Mouse (Mus musculus) stomach, embryonic 14.5 days (tissue): ENCODE results near the gene Gm20388. TPM values are rescaled to one million over a fixed set of nuclear protein-coding genes. Genes with fewer than 3 reads are reported as not detected.

Experiments
- ATAC-seq: fragments of 200-750 bp; cut with Nextera tagmentation; 2 replicates; pipeline ENCODE4 v1.8.0; 2017; ENCODE audit warnings: low read depth, moderate TSS enrichment; ENCODE audit not compliant: insufficient number of reproducible peaks, insufficient read depth, low FRiP score
- H3K27ac ChIP-seq: fragments of 300-500 bp; sonication (generic); 2 replicates; pipeline ENCODE4 v1.5.1; 2014; ENCODE audit warnings: mild to moderate bottlenecking, low read length, moderate library complexity, mixed read lengths
- H3K27me3 ChIP-seq: fragments of 300-500 bp; sonication (generic); 2 replicates; pipeline ENCODE4 v1.6.1; 2014; ENCODE audit warnings: low read length, control low read depth, mixed read lengths; ENCODE audit not compliant: control insufficient read depth, insufficient read depth
- H3K36me3 ChIP-seq: fragments of 300-500 bp; sonication (generic); 2 replicates; pipeline ENCODE4 v1.6.1; 2014; ENCODE audit warnings: mild to moderate bottlenecking, control low read depth, low read length, moderate library complexity, mixed read lengths; ENCODE audit not compliant: control insufficient read depth, insufficient read depth
- H3K4me1 ChIP-seq: fragments of 300-500 bp; sonication (generic); 2 replicates; pipeline ENCODE4 v1.6.1; 2014; ENCODE audit warnings: low read length, control low read depth, mixed read lengths; ENCODE audit not compliant: control insufficient read depth, insufficient read depth
- H3K4me2 ChIP-seq: fragments of 300-500 bp; sonication (generic); replicated peaks from 2 replicates; pipeline ENCODE4 v1.6.1; 2014; ENCODE audit warnings: low read depth, low read length, control low read depth
- H3K4me3 ChIP-seq: fragments of 300-500 bp; sonication (generic); 2 replicates; pipeline ENCODE4 v1.5.1; 2014; ENCODE audit warnings: low read depth, low read length, control low read depth
- H3K9ac ChIP-seq: fragments of 300-500 bp; sonication (generic); replicated peaks from 2 replicates; pipeline ENCODE4 v1.6.1; 2014; ENCODE audit warnings: low read depth, mild to moderate bottlenecking, control low read depth, low read length, moderate library complexity, mixed read lengths
- H3K9me3 ChIP-seq: fragments of 300-500 bp; sonication (generic); 2 replicates; pipeline ENCODE4 v1.6.1; 2016; ENCODE audit warnings: low read depth, low read length, control low read depth; ENCODE audit not compliant: control insufficient read depth
- WGBS: fragments of 180-500 bp; shearing (Covaris S2); extraction: QIAGEN DNeasy Blood & Tissue Kit; methylation state at CpG from one replicate; pipeline ENCODE4 v1.1.7; 2014; 5-methylcytosine and 5-hydroxymethylcytosine counted together
- polyA plus RNA-seq: library from polyadenylated mRNA; unstranded; fragments of >200 nt; fragmentation: Nextera tagmentation; extraction: Ambion mirVana; gene quantifications from 2 replicates; pipeline ENCODE4 v1.2.1, GENCODE M21; 2014

The Gm20388 gene
- polyA plus RNA-seq, 1 experiment from 2014 or later, result 11.4 TPM

GRCm38 (mm10) chr8:120433734-120434133, 523.1 kb downstream of the Gm20388 start:
- H3K4me3 ChIP-seq, result no peak overlapping the region
- H3K36me3 ChIP-seq, result no peaks in the 10 kb centered on the region
- no peak for ATAC-seq
- no peak overlapping the region for H3K9ac ChIP-seq
- H3K27ac ChIP-seq, result no peak overlapping the region
- peaks cover 15% of the 10 kb centered on the region for H3K4me1 ChIP-seq
- no peak overlapping the region for H3K4me2 ChIP-seq
- peaks cover 5% of the 10 kb centered on the region; the same call in 1 of the 2 replicates for H3K9me3 ChIP-seq
- no peaks in the 10 kb centered on the region for H3K27me3 ChIP-seq
- 94% methylated on average over 1 of the region's 1 CpGs for WGBS

- Histone ChIP-seq H3K4me3 (no peak overlapping the region), H3K9me3 (peaks cover 5% of the 10 kb centered on the region; the same call in 1 of the 2 replicates), H3K4me1 (peaks cover 21% of the 10 kb centered on the region), H3K4me2 (no peak overlapping the region), H3K9ac (no peak overlapping the region), H3K27me3 (no peaks in the 10 kb centered on the region), H3K27ac (no peak overlapping the region), H3K36me3 (no peaks in the 10 kb centered on the region)
- ATAC-seq, result no peak
- 93% methylated on average over 15 of the region's 15 CpGs for WGBS
These were observed 525.1 kb downstream of the Gm20388 start for GRCm38 (mm10) chr8:120435781-120436180.

DNA sequence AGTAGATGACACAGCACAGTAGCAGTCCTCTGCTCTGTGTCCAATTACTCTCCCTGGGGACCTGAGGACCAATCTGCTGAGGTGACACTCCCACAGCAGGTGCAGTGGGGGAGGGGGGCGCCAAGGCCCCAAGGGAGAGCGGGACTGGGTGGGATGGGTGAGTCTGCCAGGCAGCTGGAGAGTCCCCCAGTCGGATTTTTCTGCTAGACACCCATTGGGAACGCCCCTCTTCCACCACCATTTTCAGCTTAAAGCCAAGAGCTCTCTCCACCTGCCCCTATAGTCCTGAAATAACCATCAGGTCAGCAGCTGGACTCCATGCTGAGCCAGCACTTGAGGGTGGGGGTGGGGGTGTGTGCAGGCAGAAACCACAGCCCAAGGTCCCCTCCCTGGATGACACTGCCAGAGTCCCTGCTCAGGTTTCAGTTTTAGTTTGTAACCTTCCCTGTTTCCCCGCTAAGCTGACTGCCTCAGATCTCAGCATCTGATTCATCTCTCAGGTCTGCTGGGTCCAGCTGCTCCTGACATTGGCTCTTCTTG, 525.9 kb downstream of the Gm20388 start:
- Histone ChIP-seq H3K9ac (no peak overlapping the region), H3K9me3 (peaks cover 5% of the 10 kb centered on the region; the same call in 1 of the 2 replicates), H3K27ac (no peak overlapping the region), H3K4me3 (no peak overlapping the region), H3K4me2 (no peak overlapping the region), H3K36me3 (no peaks in the 10 kb centered on the region), H3K27me3 (no peaks in the 10 kb centered on the region), H3K4me1 (peaks cover 24% of the 10 kb centered on the region)
- WGBS, result 57% methylated on average over 5 of the region's 5 CpGs
- ATAC-seq, result no peak

- Histone ChIP-seq H3K36me3 (no peaks in the 10 kb centered on the region), H3K27ac (no peak overlapping the region; the same call in 1 of the 2 replicates), H3K4me1 (peaks cover 31% of the 10 kb centered on the region), H3K4me2 (no peak overlapping the region), H3K4me3 (no peak overlapping the region), H3K9ac (no peak overlapping the region), H3K27me3 (no peaks in the 10 kb centered on the region), H3K9me3 (peaks cover 5% of the 10 kb centered on the region; the same call in 1 of the 2 replicates)
- WGBS, result 85% methylated on average over 1 of the region's 1 CpGs
- no peak for ATAC-seq
These were observed 526.6 kb downstream of the Gm20388 start for GRCm38 (mm10) chr8:120437207-120437606.

GRCm38 (mm10) chr8:120437666-120438395, 527.2 kb downstream of the Gm20388 start:
- no peak overlapping the region for H3K4me3 ChIP-seq
- H3K9ac ChIP-seq, result no peak overlapping the region
- H3K27me3 ChIP-seq, result no peaks in the 10 kb centered on the region
- 71% methylated on average over 21 of the region's 21 CpGs for WGBS
- H3K4me1 ChIP-seq, result peaks cover 36% of the 10 kb centered on the region
- ATAC-seq, result no peak
- H3K9me3 ChIP-seq, result peaks cover 5% of the 10 kb centered on the region; the same call in 1 of the 2 replicates
- no peak overlapping the region; the same call in 1 of the 2 replicates for H3K27ac ChIP-seq
- no peaks in the 10 kb centered on the region for H3K36me3 ChIP-seq
- no peak overlapping the region for H3K4me2 ChIP-seq

DNA sequence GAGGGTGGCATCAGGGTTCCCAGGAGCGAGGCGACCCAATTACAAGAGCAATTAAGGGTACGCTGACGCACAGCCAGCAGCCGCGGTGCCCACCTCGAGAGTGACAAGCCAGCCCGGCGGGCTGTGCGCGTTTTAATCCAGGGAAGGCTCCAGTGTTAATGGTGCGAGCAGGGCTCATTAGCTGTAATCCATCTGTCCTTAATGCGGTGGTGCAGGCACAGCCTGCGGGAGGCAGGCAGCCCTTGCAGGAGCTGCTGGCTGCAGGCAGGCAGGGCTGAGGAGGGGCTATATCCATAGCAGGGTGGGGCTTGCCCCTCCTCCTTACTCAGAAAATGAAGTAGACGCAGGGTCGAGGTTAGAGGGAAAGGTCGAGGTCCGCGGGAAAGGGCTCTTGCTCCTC, 528.7 kb downstream of the Gm20388 start:
- Histone ChIP-seq H3K27me3 (no peaks in the 10 kb centered on the region), H3K9ac (no peak overlapping the region), H3K4me3 (no peak overlapping the region), H3K4me1 (peaks cover 38% of the 10 kb centered on the region), H3K27ac (no peak overlapping the region), H3K9me3 (no peaks in the 10 kb centered on the region), H3K4me2 (no peak overlapping the region), H3K36me3 (no peaks in the 10 kb centered on the region)
- WGBS, result 15% methylated on average over 19 of the region's 19 CpGs
- no peak for ATAC-seq

DNA sequence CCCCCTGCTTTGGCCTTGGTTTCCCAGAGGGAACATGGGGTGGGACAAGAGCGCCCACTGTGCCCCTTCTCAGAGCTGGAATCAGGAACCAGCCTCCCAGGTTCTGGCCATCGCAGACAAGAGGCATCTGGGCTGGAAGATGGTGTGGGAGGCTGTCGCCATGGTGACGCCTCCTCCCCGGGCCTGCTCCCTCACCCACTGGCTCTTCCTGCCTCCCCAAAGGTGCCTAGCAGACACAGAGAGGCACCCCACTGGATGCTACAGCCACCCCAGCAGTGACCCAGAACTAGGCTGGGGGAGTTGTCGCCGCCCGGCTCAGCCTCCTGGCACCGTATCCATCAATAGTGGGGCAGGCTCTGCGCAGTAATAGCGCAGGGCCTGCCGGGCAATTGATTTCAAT, 530.1 kb downstream of the Gm20388 start:
- Histone ChIP-seq H3K9ac (no peak overlapping the region), H3K4me2 (no peak overlapping the region), H3K9me3 (no peaks in the 10 kb centered on the region), H3K4me1 (peaks cover 44% of the 10 kb centered on the region), H3K27ac (no peak overlapping the region), H3K4me3 (no peak overlapping the region), H3K27me3 (no peaks in the 10 kb centered on the region), H3K36me3 (no peaks in the 10 kb centered on the region)
- 80% methylated on average over 12 of the region's 12 CpGs for WGBS
- no peak for ATAC-seq

DNA sequence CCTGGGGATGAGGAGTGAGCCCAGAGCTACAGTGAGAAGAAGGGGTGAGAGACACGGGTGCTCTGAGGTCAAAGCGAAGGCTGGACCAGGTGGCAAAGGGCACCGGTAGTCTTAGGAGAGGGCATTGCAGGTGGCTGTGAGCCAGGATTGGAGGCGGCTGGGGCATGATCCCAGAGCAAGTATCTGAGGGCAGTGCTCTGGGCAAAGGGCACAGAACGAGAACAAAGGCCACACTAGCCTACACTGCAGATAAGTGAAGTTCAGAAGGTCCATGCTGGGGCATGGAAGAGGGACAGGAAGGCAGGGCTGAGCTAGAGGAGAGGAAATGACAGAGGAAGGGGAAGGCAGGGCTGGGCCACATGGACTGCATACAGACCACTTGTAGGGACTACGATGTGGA, 531.0 kb downstream of the Gm20388 start:
- Histone ChIP-seq H3K27ac (no peak overlapping the region), H3K9me3 (no peaks in the 10 kb centered on the region), H3K36me3 (no peaks in the 10 kb centered on the region; the same call in 1 of the 2 replicates), H3K4me1 (peaks cover 40% of the 10 kb centered on the region), H3K4me2 (no peak overlapping the region), H3K9ac (no peak overlapping the region), H3K27me3 (no peaks in the 10 kb centered on the region), H3K4me3 (no peak overlapping the region)
- no peak for ATAC-seq
- WGBS, result 68% methylated on average over 6 of the region's 6 CpGs
